Mouse (Mus musculus): ENCODE measurements around the gene Cntn3.

GRCm38 (mm10) chr6:102535599-102535998 lies 37.3 kb downstream of the Cntn3 start:
- TF ChIP-seq GATA1 (IDR thresholded peaks at IDR 0.05; ENCODE audit: borderline replicate concordance, low read length) (no peak), FLI1 (IDR thresholded peaks at IDR 0.05; ENCODE audit: low read length) (no peak)

All from megakaryocyte, embryonic 14.5 days (primary cell).